Mouse (Mus musculus) limb, embryonic 15.5 days (tissue): ENCODE measurements around the gene Efhb. TPM values are rescaled to one million over a fixed set of nuclear protein-coding genes. Genes with fewer than 3 reads are reported as not detected.

ENCODE experiments used
- polyA plus RNA-seq: library from polyadenylated mRNA; unstranded; fragments of >200 nt; fragmentation: Nextera tagmentation; extraction: Ambion mirVana; gene quantifications from 2 replicates; pipeline ENCODE4 v1.2.1, GENCODE M21; 2015

Gene Efhb
- polyA plus RNA-seq, 1 experiment from 2014 or later = 0.40 TPM

Other genes with a start within 250 kb of the Efhb start
- gene Rab5a, start 15.9 kb upstream of the Efhb start, polyA plus RNA-seq = 87.3 and 91.6 TPM in 2 replicates
- 0.19 and 0.20 TPM in 2 replicates for gene Pp2d1, start 76.1 kb upstream of the Efhb start, polyA plus RNA-seq
- gene Kat2b, start 103.5 kb upstream of the Efhb start, polyA plus RNA-seq = 6.5 and 6.6 TPM in 2 replicates
- 26.5 and 28.2 TPM in 2 replicates for gene Sgo1, start 226.0 kb upstream of the Efhb start, polyA plus RNA-seq